Mouse (Mus musculus): ENCODE data around the gene Cct7.

DNA sequence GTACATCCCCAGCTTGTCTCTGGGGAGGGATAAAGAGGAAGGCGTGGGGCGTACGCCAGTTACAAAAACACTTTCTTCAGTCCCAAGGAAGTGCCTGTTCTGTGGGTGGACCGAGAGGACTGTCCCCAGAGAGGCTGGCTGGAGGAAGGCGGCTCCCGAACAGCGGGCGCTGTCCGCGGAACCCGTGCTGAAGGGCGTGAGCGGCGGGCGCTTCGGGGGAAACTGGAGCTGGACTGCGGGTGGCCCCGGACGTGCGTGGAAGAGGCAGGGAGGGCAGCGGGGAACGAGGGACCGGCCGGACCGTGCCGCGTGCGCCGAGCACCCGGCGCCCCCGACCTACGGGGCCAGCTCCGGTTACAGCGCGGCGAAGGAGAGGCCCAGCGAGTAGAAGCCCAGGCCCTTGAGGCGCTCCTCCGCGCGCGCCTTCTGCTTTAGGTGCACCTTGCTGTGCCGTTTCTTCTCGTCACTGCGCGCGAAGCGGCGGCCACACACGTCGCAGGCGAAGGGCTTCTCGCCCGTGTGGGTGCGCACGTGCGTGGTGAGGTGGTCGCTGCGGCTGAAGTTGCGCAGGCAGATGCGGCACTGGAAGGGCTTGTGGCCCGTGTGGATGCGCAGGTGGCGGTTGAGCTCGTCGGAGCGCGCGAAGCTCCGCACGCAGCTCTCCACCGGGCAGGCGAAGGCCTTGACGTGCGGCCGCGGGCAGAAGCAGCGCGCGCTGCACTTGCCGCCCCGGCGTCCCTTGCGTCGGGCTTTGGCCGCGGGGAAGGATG is 60.2 kb downstream of the Cct7 start:
- TF ChIP-seq CTCF (IDR thresholded peaks at IDR 0.05; ENCODE audit: low read depth, low read length): no peak
- TF ChIP-seq POLR2A (IDR thresholded peaks at IDR 0.05; ENCODE audit: extremely low read depth, insufficient read depth, low read length): no peak

Measured in liver, adult 2 months (tissue).